Mouse (Mus musculus): Measurements from ENCODE around the gene Eepd1. TPM values are rescaled to one million over a fixed set of nuclear protein-coding genes. Genes with fewer than 3 reads are reported as not detected.
"Not testable (repeated sequence)": the region's sequence is repeated elsewhere in the genome, so short reads cannot be mapped to it uniquely, and the experiment has no call there.

The Eepd1 gene
- total RNA-seq (2021): 100 to 1,000 TPM in 1 of 2 experiments, 10 to 100 TPM in 1; 99.2 to 114 TPM
- long read RNA-seq, experiment 1, transcript Eepd1-201 (8 exons, 2,723 nt): major isoform, 178 of 221 reads
- long read RNA-seq, experiment 1, partial matches to known transcripts: 8 of 221 reads
- long read RNA-seq, experiment 1, other reads (novel, unspliced or antisense): 35 of 221 reads
- long read RNA-seq, experiment 2, transcript Eepd1-201 (8 exons, 2,723 nt): major isoform, 172 of 237 reads
- long read RNA-seq, experiment 2, partial matches to known transcripts: 32 of 237 reads
- long read RNA-seq, experiment 2, other reads (novel, unspliced or antisense): 33 of 237 reads

- intact Hi-C loops (cut with DNase I): loop anchor here (1.0 to 10.0 kb wide), 6 partner anchors 71 to 327 kb away; partner anchors contain the start of genes Herpud2 and Sept7
- Histone ChIP-seq H3K27ac (peak within 1 kb of the TSS; percentile 98), H3K4me3 (peak within 1 kb of the TSS; percentile 76)
- DNase-seq: peak; percentile 99
- no peak for TF ChIP-seq CTCF (IDR thresholded peaks at IDR 0.05)
These were observed at the start of gene Eepd1 for GRCm38 (mm10) chr9:25481344-25482095. Gene Eepd1 (plus strand): TSS chr9:25481547.

DNA sequence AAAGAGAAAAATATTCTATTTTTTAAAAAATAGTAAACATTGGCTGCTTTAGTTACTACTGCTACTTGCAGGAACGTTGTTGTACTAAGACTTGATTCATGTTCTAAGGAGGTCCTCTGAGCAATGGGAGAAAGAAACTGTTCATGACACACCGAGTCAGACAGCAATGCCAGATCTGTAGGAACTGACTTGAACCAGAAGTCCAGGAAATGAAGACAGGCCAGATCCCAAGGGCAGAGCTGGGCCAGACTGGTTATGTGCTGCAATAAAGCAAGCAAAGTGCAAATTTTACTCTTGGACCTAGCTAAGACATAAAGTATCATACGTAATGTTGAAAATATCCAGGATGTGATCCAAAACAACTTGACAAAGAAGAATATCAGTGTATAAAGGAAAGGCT is 42.5 kb upstream of the Eepd1 start:
- DNase-seq: peak; percentile 22
- TF ChIP-seq CTCF (IDR thresholded peaks at IDR 0.05): no peak
- no peak overlapping the region for H3K4me3 ChIP-seq
- intact Hi-C loops (cut with DNase I): loop anchor here (5.0 kb wide), 1 partner anchor 37 kb away; no protein-coding TSS in a partner anchor
- H3K27ac ChIP-seq: no peak overlapping the region

GRCm38 (mm10) chr9:25440046-25440445 is 41.3 kb upstream of the Eepd1 start:
- intact Hi-C loops (cut with DNase I); H3K4me3 ChIP-seq: not testable (repeated sequence)

GRCm38 (mm10) chr9:25442041-25442440 is 39.3 kb upstream of the Eepd1 start:
- intact Hi-C loops (cut with DNase I): no loop called here
- DNase-seq: no peak
- TF ChIP-seq CTCF (IDR thresholded peaks at IDR 0.05): no peak
- H3K4me3 ChIP-seq: no peak overlapping the region
- H3K27ac ChIP-seq: no peak overlapping the region

More at GRCm38 (mm10) chr9:25440046-25440445, 41.3 kb upstream of the Eepd1 start:
- DNase-seq, H3K27ac ChIP-seq: not testable (repeated sequence)

DNA sequence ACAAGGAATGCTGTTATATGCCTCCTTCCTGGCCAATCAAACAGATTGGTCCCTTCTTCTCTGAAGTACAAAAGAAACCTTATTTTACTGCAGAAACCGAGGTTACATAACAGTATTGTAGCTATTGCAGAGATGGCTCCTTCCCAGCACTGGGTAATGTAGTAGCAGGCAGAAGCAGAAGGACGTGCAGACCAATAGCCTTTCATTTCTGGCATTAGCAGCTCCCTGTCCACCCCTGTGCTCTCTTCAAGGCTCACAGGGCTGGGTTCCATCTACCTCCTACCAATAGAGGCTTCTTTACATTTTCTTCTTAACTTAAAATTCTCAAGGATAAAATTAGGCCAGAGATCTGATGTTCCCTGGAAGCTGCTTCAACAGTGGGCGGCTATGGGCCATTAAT is 38.3 kb upstream of the Eepd1 start:
- no peak for DNase-seq
- intact Hi-C loops (cut with DNase I): no loop called here
- Histone ChIP-seq H3K27ac (no peak overlapping the region), H3K4me3 (no peak overlapping the region)
- TF ChIP-seq CTCF (IDR thresholded peaks at IDR 0.05): no peak

DNA sequence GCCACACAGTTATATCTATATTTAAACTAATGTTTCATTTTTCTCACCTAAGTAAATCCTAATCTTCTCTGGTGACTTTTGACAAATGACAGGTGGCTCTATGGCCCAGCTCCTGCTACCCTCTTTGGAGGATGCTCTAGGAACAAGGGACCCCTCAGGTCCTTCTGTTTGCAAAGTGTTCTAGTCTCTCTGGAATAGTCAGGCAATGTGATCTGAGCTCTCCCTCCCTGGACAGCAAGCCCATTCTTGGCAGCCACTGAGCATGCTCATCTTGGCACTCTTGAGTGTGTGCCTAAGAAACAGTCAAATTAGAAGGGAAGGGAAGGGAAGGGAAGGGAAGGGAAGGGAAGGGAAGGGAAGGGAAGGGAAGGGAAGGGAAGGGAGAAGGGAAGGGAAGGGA is 37.8 kb upstream of the Eepd1 start:
- TF ChIP-seq CTCF (IDR thresholded peaks at IDR 0.05): no peak
- intact Hi-C loops (cut with DNase I): no loop called here
- peak; percentile 51 for DNase-seq
- Histone ChIP-seq H3K4me3 (no peak overlapping the region), H3K27ac (no peak overlapping the region)

DNA sequence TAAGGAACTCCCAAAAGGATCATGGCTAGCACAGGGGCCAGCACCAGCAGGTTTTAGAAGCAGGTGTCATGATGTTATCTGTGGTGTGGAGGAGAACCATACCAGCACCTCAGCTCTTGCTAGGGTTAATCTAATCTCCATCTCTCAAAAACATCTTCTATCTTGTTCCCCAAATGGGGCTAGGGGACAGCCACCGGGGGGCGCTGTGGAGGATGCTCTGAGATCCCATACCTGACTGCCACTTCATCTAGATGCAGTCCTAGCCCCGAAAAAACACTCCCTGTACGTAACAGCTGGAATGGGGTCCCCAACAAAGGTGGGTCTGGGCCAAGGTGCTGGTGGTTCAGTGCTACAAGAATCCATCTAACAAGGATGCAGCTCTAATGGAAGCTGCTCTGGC is 31.0 kb upstream of the Eepd1 start:
- intact Hi-C loops (cut with DNase I): no loop called here
- H3K27ac ChIP-seq: no peak overlapping the region
- DNase-seq: no peak
- peak; percentile 34; the same call in 1 of the 2 replicates for TF ChIP-seq CTCF (IDR thresholded peaks at IDR 0.05)
- no peak overlapping the region for H3K4me3 ChIP-seq

GRCm38 (mm10) chr9:25455027-25455426 is 26.3 kb upstream of the Eepd1 start:
- TF ChIP-seq CTCF (IDR thresholded peaks at IDR 0.05): no peak
- intact Hi-C loops (cut with DNase I): no loop called here
- H3K4me3 ChIP-seq: no peak overlapping the region
- no peak overlapping the region for H3K27ac ChIP-seq
- DNase-seq: no peak

GRCm38 (mm10) chr9:25460835-25461555 is 20.4 kb upstream of the Eepd1 start:
- Histone ChIP-seq H3K27ac (no peak overlapping the region), H3K4me3 (no peak overlapping the region)
- no peak for DNase-seq
- no peak for TF ChIP-seq CTCF (IDR thresholded peaks at IDR 0.05)
- intact Hi-C loops (cut with DNase I): no loop called here

DNA sequence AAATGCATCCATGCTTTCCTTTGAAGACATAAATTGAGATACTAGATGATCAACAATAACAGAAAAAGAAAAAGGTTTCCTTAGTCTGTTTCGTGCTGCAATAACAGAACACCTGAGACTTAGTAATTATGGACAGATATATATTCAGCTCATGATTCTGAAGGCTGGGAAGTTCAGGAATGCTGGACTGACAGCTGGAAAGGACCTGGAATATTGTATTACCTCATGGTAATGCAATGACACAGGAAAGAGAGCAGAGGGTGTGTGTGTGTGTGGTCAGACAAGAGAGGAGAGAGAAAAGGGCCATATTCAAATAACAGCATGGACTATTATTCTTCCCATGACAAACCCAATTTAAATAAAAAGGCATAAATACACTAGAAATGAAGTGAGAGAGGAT is 17.0 kb upstream of the Eepd1 start:
- H3K4me3 ChIP-seq: no peak overlapping the region
- DNase-seq: no peak
- H3K27ac ChIP-seq: no peak overlapping the region
- no peak for TF ChIP-seq CTCF (IDR thresholded peaks at IDR 0.05)
- intact Hi-C loops (cut with DNase I): no loop called here

DNA sequence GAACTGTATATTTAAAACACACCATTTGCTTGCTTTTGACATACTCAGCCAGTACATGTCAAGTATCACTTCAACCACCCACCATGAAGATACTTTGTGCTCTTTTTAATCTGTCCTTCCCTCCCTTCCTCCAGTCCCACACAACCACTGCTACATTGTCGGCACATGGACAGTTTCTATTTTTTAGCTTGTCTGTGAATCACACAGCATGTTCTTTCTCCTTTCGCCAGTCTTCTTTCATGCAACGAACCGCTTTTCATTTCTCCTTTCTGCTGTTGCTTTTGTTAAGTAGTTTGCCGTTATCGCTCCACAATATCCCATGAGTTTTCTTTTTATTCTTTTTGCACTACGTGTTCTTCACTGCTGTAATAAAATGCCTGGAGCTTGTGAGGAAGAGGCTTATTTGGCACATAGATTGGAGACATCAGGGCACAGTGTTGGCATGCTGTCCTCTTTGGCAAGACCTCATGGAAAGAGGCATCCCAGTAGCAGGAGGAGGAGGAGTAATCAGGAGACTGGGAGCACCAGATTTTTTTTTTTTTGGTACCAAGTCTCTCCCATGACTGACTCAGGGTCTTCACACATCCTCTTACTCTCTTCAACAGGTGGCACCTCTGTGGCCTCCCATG is 1.8 kb upstream of the Eepd1 start:
- Histone ChIP-seq H3K27ac (no peak overlapping the region), H3K4me3 (no peak overlapping the region)
- TF ChIP-seq CTCF (IDR thresholded peaks at IDR 0.05): no peak
- intact Hi-C loops (cut with DNase I): loop anchor here (2.0 to 10.0 kb wide), 5 partner anchors 73 to 325 kb away; partner anchors contain the start of genes Herpud2 and Sept7
- no peak for DNase-seq

DNA sequence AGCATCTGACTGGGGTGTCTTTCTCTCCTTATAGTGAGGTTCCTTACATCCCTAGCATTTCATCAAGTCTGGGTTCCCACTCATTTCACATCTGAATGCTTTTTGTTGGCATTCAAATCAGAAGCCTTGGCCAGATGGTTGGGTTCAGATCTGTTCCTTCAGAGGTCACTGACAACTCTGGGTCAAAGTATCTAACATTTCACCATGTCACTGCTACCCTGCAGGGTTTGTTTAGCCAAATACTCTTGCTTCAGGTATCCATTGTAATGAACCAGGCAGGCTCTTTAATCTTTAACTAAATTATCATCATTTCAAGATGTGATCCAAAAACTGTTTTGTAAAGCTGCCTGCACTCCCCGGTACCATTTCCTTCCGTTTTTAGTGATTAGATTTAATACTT is 671 bp upstream of the Eepd1 start:
- no peak for DNase-seq
- H3K27ac ChIP-seq: peak overlapping the region; percentile 98
- intact Hi-C loops (cut with DNase I): loop anchor here (2.0 to 10.0 kb wide), 5 partner anchors 72 to 326 kb away; partner anchors contain the start of genes Herpud2 and Sept7
- TF ChIP-seq CTCF (IDR thresholded peaks at IDR 0.05): no peak
- H3K4me3 ChIP-seq: no peak overlapping the region; the same call in 1 of the 2 replicates

Data from gastrocnemius, adult 2 months (tissue).